Mouse (Mus musculus): ENCODE results near the gene Mrpl2.

- TF ChIP-seq CTCF (IDR thresholded peaks at IDR 0.05; ENCODE audit: control insufficient read depth, insufficient read depth, low read length): no peak
- TF ChIP-seq POLR2A (IDR thresholded peaks at IDR 0.05; ENCODE audit: borderline replicate concordance, control insufficient read depth, low read depth, low read length): no peak
Measured at GRCm38 (mm10) chr17:46682654-46683389, 36.8 kb downstream of the Mrpl2 start.
